Mouse (Mus musculus) testis, adult 2 months (tissue): ENCODE measurements at regions not wholly inside any gene's neighbourhood (a gene's known extent, or its start where the extent isn't known, plus 50 kb on each side); places are given as distances from the start of the nearest gene placed in this dataset.
"Not testable (repeated sequence)": the region's sequence is repeated elsewhere in the genome, so short reads cannot be mapped to it uniquely, and the experiment has no call there.

Source experiments
- CTCF ChIP-seq: fragments of 200-500 bp; IDR thresholded peaks from 2 replicates; pipeline ENCODE4 v1.5.1; 2012; ENCODE audit warnings: low read depth, mild to moderate bottlenecking, inconsistent platforms, low read length, moderate library complexity; ENCODE audit not compliant: control insufficient read depth, insufficient read depth, insufficient replicate concordance
- POLR2A ChIP-seq: fragments of 200-500 bp; IDR thresholded peaks from 2 replicates; pipeline ENCODE4 v1.6.1; 2012; ENCODE audit warnings: low read depth, mild to moderate bottlenecking, inconsistent platforms, low read length, moderate library complexity; ENCODE audit not compliant: control insufficient read depth

- not testable (repeated sequence) for TF ChIP-seq POLR2A, CTCF
These were observed 453.0 kb upstream of the Fam241a start for GRCm38 (mm10) chr3:128349123-128349522.
